Mouse (Mus musculus) mammary gland, adult 2 months (tissue): ENCODE results near the gene Gm17728. TPM values are rescaled to one million over a fixed set of nuclear protein-coding genes. Genes with fewer than 3 reads are reported as not detected.

ENCODE experiments used
- polyA plus RNA-seq: library from polyadenylated mRNA; depleted of rRNA; stranded (reverse); fragments of >200 nt; gene quantifications from 2 replicates; pipeline ENCODE4 v1.2.3, GENCODE M21; 2012; ENCODE audit warnings: low replicate concordance; rRNA removed

The Gm17728 gene
- not detected in 2 replicates for polyA plus RNA-seq

DNA sequence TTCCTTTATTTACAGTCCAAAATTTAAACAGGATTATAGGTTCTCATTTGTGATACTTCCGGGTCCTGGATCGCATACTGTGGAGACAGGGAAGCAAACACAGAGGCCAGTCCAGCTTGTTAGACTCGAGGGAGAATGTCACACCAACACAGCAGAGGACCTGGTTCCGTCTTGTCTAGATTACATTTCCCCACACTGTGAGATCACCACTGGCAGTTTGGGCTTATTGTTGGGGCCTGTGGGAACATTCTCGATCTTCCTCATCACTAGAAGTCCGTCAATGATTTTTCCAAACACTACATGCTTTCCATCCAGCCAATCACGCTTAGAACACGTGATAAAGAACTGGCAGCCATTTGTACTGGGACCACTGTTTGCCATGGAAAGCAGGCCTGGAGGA, at the start of gene Gm17728:
Gene Gm17728 (plus strand): TSS at position 301 of the 400 bp plus-strand sequence.

Other genes with a start within 250 kb of the Gm17728 start
- not detected in 2 replicates for gene Pabpc6, start 247.7 kb downstream of the Gm17728 start, polyA plus RNA-seq